Mouse (Mus musculus) embryonic facial prominence, embryonic 10.5 days (tissue): ENCODE results near the gene Cd300lf. TPM values are rescaled to one million over a fixed set of nuclear protein-coding genes. Genes with fewer than 3 reads are reported as not detected.

ENCODE experiments used
- DNase-seq: peaks from one replicate; pipeline ENCODE4 v3.0.0-alpha.2; 2017; ENCODE audit warnings: low spot score
- H3K27ac ChIP-seq: fragments of 300-500 bp; sonication (generic); replicated peaks from 2 replicates; pipeline ENCODE4 v1.5.1; 2016; ENCODE audit warnings: mild to moderate bottlenecking
- H3K27me3 ChIP-seq: fragments of 300-500 bp; sonication (generic); replicated peaks from 2 replicates; pipeline ENCODE4 v1.6.1; 2016; ENCODE audit warnings: low read depth, mild to moderate bottlenecking; ENCODE audit not compliant: poor library complexity, severe bottlenecking
- H3K36me3 ChIP-seq: fragments of 300-500 bp; sonication (generic); replicated peaks from 2 replicates; pipeline ENCODE4 v1.6.1; 2016; ENCODE audit warnings: mild to moderate bottlenecking, moderate library complexity
- H3K4me1 ChIP-seq: fragments of 300-500 bp; sonication (generic); 2 replicates; pipeline ENCODE4 v1.6.1; 2016
- H3K4me3 ChIP-seq: fragments of 300-500 bp; sonication (generic); 2 replicates; pipeline ENCODE4 v1.5.1; 2016; ENCODE audit warnings: mild to moderate bottlenecking, moderate library complexity
- H3K9me3 ChIP-seq: fragments of 300-500 bp; sonication (generic); 2 replicates; pipeline ENCODE4 v1.6.1; 2016; ENCODE audit warnings: mild to moderate bottlenecking
- WGBS: fragments of 180-500 bp; shearing (Covaris S2); methylation state at CpG from one replicate; pipeline ENCODE4 v1.1.7; 2016; 5-methylcytosine and 5-hydroxymethylcytosine counted together
- polyA plus RNA-seq: library from polyadenylated mRNA; unstranded; fragments of >200 nt; fragmentation: Nextera tagmentation; extraction: Ambion mirVana; gene quantifications from 2 replicates; pipeline ENCODE4 v1.2.1, GENCODE M21; 2016

Cd300lf gene
- polyA plus RNA-seq, 1 experiment from 2014 or later, result not detected

DNA sequence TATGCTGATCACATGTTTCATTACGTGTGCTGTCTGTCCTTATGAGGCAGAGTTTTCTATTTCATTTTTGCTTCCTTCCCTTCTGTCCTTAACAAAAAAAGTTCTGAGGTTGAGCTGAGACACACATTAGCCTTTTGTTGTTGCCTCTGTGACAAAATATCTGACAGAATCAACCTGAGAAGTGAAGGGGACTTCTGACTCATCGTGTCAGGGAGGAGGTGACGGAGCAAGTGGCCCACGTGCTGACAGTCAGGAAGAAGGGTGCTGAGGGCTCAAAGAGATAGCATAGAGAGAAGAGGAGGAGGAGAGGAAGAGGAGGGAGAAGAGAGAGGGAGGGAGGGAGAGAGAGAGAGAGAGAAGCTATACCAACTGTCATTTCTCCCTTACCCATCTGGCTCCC is 5.3 kb downstream of the Cd300lf start:
- DNase-seq, result no peak
- Histone ChIP-seq H3K36me3 (no peaks in the 10 kb centered on the region), H3K27ac (no peak overlapping the region), H3K27me3 (no peaks in the 10 kb centered on the region), H3K9me3 (no peaks in the 10 kb centered on the region), H3K4me3 (no peak overlapping the region), H3K4me1 (no peaks in the 10 kb centered on the region)
- WGBS, result 86% methylated on average over 4 of the region's 4 CpGs

DNA sequence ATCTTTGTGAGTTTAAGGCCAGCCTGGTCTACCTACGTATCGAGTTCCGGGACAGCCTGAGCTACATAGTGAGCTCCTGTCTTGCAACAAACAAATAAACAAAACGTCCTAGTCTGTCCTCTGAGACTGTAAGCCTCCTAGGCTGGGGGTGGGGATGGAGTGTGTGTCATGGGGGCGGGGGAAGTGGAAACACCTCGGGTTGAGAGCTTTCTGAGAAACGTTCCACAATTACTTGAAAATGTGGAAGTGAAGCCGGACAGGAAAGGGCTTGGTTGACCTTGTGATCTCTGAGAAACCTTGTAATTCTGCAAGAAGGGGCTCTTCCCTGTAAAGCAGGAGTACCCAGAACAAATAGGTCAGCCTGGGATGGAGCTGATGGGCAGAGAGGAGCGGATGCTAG is 14.4 kb downstream of the Cd300lf start:
- Histone ChIP-seq H3K4me1 (0 out of 2 replicates have a peak, but pooled peaks cover 4% of the 10 kb centered on the region), H3K36me3 (no peaks in the 10 kb centered on the region), H3K9me3 (no peaks in the 10 kb centered on the region), H3K4me3 (no peak overlapping the region), H3K27me3 (no peaks in the 10 kb centered on the region), H3K27ac (no peak overlapping the region)
- 63% methylated on average over 9 of the region's 9 CpGs for WGBS
- DNase-seq, result no peak

- Histone ChIP-seq H3K4me3 (no peak overlapping the region), H3K9me3 (no peaks in the 10 kb centered on the region), H3K27me3 (no peaks in the 10 kb centered on the region), H3K36me3 (no peaks in the 10 kb centered on the region), H3K4me1 (peaks cover 9% of the 10 kb centered on the region; the same call in 1 of the 2 replicates), H3K27ac (no peak overlapping the region)
- WGBS, result 41% methylated on average over 3 of the region's 3 CpGs
- DNase-seq, result peak; percentile 20
Measured at GRCm38 (mm10) chr11:115112196-115112595, 21.6 kb downstream of the Cd300lf start.

DNA sequence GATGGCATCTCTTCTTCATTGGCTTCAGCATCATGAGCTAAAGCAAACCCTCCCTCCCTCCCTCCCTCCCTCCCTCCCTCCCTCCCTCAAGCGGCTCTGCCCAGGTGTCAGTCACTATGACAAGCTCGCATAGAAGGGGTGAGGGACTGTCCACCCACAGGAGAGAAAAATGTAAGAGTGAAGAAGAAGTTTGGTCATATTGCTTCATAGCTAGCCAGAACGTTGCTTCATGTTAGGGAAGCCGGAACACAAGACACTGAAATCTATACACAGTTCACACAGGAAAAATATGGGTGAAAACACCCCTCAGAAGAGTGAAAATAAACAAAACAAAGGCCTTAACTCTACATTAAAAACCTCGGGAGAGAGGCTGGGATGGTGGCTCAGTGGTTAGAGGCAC is 23.5 kb downstream of the Cd300lf start:
- H3K27ac ChIP-seq, result no peak overlapping the region
- 83% methylated on average over 4 of the region's 5 CpGs for WGBS

DNA sequence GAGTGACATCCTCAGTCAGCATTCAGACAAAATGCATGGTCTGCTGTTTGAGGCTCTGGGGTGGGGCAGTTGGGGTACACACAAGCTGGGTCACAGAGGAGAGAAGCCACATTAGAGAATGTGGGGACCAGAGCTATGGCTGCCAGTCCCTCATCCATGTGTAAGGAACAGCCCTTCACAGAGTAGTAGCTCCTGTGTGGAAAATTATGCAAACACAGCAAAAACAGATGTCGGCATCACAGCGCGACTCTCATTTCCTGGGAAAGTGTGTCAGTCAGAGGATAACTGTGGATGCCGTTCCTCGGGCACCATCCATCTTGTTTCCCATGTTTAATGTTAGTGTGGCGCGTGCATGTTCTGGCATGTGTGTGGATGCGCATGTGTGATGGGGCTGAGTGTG is 25.6 kb downstream of the Cd300lf start:
- H3K27me3 ChIP-seq, result no peaks in the 10 kb centered on the region
- peaks cover 31% of the 10 kb centered on the region for H3K4me1 ChIP-seq
- 89% methylated on average over 8 of the region's 8 CpGs for WGBS
- H3K4me3 ChIP-seq, result no peak overlapping the region
- 0 out of 2 replicates have a peak, but pooled peaks cover 2% of the 10 kb centered on the region for H3K9me3 ChIP-seq
- no peaks in the 10 kb centered on the region for H3K36me3 ChIP-seq
- no peak for DNase-seq
- H3K27ac ChIP-seq, result no peak overlapping the region

More for the DNA sequence above, 23.5 kb downstream of the Cd300lf start:
- Histone ChIP-seq H3K4me3 (no peak overlapping the region), H3K9me3 (no peaks in the 10 kb centered on the region), H3K4me1 (peaks cover 10% of the 10 kb centered on the region; the same call in 1 of the 2 replicates), H3K27me3 (no peaks in the 10 kb centered on the region), H3K36me3 (no peaks in the 10 kb centered on the region)
- DNase-seq, result no peak

DNA sequence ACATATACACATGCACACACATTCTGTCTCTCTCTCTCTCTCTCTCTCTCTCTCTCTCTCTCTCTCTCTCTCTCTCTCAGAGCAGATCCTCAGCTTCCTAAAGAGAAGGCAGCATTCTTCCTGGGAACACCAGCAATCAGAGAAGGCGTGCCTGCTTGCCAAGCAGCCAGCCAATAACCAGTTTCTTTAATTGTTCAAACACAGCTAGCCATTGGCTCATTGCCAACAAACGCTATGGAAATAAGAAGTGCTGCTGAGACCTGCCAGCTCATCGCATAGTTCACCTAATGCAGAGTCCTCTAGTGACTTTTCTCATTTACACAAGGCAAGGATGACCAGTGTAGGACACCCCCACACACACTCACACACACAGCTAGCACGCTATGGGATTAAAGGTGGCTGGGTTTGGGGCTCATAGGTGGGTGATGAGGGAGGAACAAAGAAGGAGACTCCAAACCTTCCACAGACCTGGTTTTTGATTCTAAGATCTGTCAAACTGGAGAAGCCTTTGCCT is 26.3 kb downstream of the Cd300lf start:
- H3K4me1 ChIP-seq, result peaks cover 38% of the 10 kb centered on the region
- WGBS, result 64% methylated on average over 4 of the region's 4 CpGs
- no peak overlapping the region for H3K27ac ChIP-seq
- no peak for DNase-seq
- H3K36me3 ChIP-seq, result no peaks in the 10 kb centered on the region
- no peaks in the 10 kb centered on the region for H3K27me3 ChIP-seq
- no peak overlapping the region for H3K4me3 ChIP-seq
- H3K9me3 ChIP-seq, result 0 out of 2 replicates have a peak, but pooled peaks cover 2% of the 10 kb centered on the region

DNA sequence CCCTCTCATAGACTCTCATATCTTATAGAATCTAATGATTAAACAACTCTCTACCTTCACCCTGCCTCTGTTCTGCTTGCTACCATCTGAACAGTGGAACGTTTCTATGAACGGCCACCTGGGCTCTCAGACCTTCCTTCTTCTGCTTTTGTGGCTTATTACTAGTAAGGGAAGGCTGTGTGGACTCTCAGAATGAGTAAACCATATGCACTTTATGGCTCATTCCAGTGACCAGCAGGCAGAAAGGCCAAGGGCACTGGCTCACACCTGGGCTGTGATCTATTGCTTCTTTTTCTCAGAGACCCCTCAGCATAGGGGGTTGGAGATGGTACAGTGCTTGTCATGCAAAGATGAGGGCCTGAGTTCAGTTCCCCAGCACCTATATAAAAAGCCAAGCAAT is 27.2 kb downstream of the Cd300lf start:
- Histone ChIP-seq H3K4me1 (peaks cover 44% of the 10 kb centered on the region), H3K9me3 (0 out of 2 replicates have a peak, but pooled peaks cover 2% of the 10 kb centered on the region), H3K4me3 (no peak overlapping the region), H3K27me3 (no peaks in the 10 kb centered on the region), H3K36me3 (no peaks in the 10 kb centered on the region), H3K27ac (no peak overlapping the region)
- DNase-seq, result no peak
- 84% methylated on average over 2 of the region's 2 CpGs for WGBS

DNA sequence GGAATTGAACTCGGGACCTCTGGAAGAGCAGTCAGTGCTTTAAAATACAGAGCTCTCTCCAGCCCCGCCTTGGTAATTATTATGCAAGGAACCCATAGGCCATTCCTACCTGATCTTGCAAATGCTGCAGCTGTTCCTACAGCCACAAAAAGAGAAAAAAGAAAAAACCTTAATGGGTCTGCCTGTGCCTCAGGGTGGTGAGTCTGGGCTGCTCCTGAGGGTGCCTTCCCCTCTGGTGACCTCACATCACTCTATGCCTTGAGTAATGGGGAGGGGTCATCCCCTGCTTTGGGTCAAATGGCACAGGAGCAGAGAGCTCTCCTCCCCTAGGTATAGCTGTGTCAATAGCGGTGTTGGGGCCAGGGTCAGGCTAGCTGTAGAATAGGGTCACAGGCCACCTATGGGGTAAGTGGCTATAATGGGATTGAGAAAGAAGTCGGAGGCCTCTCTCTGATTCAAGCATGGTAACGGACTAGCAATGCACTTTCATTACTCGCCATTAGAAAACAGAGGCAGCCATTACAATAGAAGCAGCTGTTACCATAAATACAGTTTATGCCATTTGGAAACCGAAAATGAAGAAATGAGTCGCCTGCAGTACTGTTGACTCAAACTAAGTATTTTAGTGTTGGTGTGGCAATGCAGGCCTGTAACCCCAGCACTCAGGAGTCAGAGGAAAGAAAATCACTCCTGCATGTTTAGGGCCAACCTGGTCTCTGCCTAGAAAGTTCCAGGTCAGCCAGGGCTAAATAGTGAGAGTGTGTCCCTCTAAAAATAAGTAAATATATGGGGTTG is 28.8 kb downstream of the Cd300lf start:
- peak; percentile 21 for DNase-seq
- Histone ChIP-seq H3K9me3 (0 out of 2 replicates have a peak, but pooled peaks cover 2% of the 10 kb centered on the region), H3K36me3 (no peaks in the 10 kb centered on the region), H3K4me1 (peaks cover 61% of the 10 kb centered on the region), H3K4me3 (no peak overlapping the region), H3K27me3 (no peaks in the 10 kb centered on the region), H3K27ac (peak overlapping the region; percentile 55; the same call in 1 of the 2 replicates)
- 53% methylated on average over 8 of the region's 8 CpGs for WGBS

DNA sequence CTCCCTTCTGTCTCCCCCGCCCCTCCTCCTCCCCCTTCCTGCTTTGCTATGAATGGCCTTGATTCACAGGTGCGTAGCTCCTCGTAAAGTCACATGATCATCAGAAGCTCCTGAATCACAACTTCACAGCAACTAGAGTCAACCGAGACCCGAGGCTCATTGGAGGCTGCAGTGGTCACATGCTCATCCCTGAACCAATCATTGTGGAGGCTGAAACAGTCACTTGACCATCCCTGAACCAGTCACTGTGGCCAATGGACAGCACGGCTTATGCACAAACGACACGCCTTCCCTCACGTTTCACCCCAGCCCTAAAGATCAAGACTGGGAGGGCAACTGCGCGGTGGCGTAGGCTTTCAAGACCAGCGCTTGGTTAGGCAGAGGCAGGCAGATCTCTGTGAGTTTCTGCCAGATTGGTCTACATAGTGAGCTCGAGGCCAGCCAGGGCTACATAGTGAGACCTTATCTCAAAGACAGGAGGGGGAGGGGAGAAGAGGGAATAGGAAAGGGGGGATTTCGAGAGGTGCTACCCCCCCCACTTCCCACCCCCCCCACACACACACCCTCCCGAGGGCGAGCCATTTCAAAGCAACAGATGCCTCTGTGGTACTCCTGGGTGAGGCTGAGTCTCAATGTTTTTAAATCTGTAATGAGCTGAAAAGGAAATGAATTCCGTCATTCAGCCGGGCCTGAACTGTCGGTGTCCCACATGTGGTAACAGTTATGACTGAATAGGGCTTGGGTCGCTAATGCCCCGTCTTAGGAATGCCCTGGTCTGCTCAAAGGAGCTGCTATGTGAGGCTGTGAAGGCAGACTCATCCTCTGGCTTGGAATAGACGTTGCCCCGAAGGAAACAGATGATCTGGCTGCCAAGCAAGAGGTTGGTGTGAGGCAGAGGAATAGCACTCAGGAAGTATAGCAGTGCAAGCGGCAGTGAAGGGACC is 30.1 kb downstream of the Cd300lf start:
- no peaks in the 10 kb centered on the region for H3K36me3 ChIP-seq
- H3K27ac ChIP-seq, result peak overlapping the region; percentile 55
- peaks cover 73% of the 10 kb centered on the region for H3K4me1 ChIP-seq
- peak; percentile 69 for DNase-seq
- 0 out of 2 replicates have a peak, but pooled peaks cover 2% of the 10 kb centered on the region for H3K9me3 ChIP-seq
- WGBS, result 66% methylated on average over 25 of the region's 25 CpGs
- H3K27me3 ChIP-seq, result no peaks in the 10 kb centered on the region
- no peak overlapping the region for H3K4me3 ChIP-seq

GRCm38 (mm10) chr11:115102116-115102515 is 31.7 kb downstream of the Cd300lf start:
- 93% methylated on average over 9 of the region's 9 CpGs for WGBS
- H3K4me1 ChIP-seq, result peaks cover 75% of the 10 kb centered on the region
- no peaks in the 10 kb centered on the region for H3K36me3 ChIP-seq
- 0 out of 2 replicates have a peak, but pooled peaks cover 2% of the 10 kb centered on the region for H3K9me3 ChIP-seq
- DNase-seq, result no peak
- no peaks in the 10 kb centered on the region for H3K27me3 ChIP-seq
- no peak overlapping the region for H3K4me3 ChIP-seq
- no peak overlapping the region for H3K27ac ChIP-seq

GRCm38 (mm10) chr11:115101615-115102051 is 32.2 kb downstream of the Cd300lf start:
- H3K4me3 ChIP-seq, result no peak overlapping the region
- 47% methylated on average over 6 of the region's 6 CpGs for WGBS
- H3K9me3 ChIP-seq, result 0 out of 2 replicates have a peak, but pooled peaks cover 2% of the 10 kb centered on the region
- H3K36me3 ChIP-seq, result no peaks in the 10 kb centered on the region
- DNase-seq, result no peak
- no peaks in the 10 kb centered on the region for H3K27me3 ChIP-seq
- H3K27ac ChIP-seq, result peak overlapping the region; percentile 55; the same call in 1 of the 2 replicates
- H3K4me1 ChIP-seq, result peaks cover 78% of the 10 kb centered on the region

DNA sequence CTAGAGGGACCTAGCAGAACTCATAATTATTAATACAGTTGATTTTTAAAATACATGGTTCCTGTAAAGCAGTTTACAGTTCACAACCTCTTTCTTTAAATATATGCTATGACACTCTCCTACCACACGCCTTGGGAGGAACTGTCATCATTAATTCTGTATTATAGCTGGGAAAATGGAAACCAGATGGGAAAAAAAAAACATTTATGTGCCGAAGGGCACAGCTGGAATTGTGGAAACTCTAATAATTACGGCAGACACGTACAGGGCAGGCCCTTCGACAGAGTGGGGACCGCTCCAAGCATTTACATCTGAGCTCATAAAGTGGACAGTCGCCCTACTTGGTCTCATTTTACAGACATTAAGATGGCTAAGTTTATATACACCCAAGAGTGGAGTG is 33.1 kb downstream of the Cd300lf start:
- Histone ChIP-seq H3K4me1 (peaks cover 78% of the 10 kb centered on the region), H3K36me3 (no peaks in the 10 kb centered on the region), H3K27me3 (no peaks in the 10 kb centered on the region), H3K9me3 (0 out of 2 replicates have a peak, but pooled peaks cover 2% of the 10 kb centered on the region), H3K27ac (0 out of 2 replicates have a peak overlapping the region, but pooled peaks have one; percentile 55), H3K4me3 (no peak overlapping the region)
- WGBS, result 32% methylated on average over 7 of the region's 7 CpGs
- DNase-seq, result peak; percentile 51
